Mouse (Mus musculus): ENCODE results near the gene Ahnak2.
"Not testable (repeated sequence)": the region's sequence is repeated elsewhere in the genome, so short reads cannot be mapped to it uniquely, and the experiment has no call there.

Gene Ahnak2

DNA sequence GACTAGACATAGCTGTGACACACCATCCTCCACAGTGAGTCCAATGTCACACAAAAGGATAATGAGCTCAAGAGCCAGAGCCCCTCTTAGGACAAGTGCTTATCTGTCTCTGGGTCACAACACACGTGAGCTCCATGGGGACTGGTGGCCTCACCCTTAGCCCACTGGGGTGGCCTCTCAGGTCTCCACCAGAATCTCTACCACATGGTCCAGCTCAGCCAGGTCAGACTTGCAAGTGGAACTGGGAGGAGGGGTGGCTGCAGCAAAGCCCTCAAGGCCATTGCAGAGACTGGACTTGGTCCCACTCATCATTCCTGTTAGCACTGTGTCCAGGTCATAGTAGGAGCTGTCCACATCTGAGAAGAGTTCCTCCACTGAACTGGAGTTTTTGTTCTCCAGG is 18.8 kb upstream of the Ahnak2 start:
- DNase-seq (ENCODE audit: low spot score in 2 of 2) = no peak

DNA sequence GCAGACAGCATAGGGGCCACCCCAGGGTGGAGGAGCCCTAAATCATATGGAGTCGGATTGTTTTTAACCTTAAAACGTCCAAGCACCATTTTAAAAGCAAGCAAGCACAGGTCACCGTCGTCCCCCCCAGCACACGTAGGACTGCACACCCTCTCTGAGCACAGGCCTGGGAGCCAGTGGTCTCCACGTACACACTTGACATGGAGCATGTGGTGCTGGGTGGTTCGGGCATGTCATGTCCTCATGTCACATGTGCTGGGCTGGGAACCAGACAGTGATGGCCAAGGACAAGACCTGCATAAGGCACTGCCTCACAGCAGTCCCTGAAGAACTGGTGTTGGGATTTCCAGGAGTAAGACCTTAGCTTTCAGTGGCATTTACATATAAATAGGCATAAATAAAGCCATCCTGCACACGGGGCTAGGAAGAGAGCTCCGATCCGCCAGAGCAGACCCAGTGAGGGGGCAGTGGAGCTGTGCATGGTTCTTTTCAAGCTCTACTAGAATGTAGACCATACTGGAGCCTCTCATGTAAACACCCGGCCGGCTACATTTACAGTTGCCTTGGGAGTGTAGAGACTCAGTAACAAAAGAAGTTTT is 18.0 kb upstream of the Ahnak2 start:
- DNase-seq (ENCODE audit: low spot score in 2 of 2) = no peak

GRCm38 (mm10) chr12:112819057-112819662 is 16.7 kb upstream of the Ahnak2 start:
- DNase-seq (ENCODE audit: low spot score in 2 of 2) = no peak

GRCm38 (mm10) chr12:112816866-112817265 is 14.4 kb upstream of the Ahnak2 start:
- DNase-seq (ENCODE audit: low spot score in 2 of 2) = not testable (repeated sequence)

DNA sequence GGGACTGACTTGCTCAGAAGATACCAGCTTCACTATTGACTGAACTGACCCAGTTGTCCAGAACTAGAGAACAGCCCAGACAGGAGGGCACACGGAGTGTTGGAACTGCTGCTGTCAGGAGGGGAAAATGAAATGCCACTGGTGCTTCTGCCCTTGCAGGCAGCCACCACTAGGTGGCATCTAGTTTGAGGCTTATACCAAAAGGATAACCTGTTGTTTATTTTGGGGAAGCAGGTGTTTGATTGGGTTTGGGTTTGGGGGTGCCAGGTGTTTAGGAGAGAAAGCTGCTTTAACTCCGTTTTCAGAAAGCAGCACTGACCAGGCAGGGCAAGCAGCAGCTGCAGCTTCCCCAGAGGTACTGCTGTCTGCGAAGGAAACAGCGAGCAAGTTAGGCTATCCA is 13.8 kb upstream of the Ahnak2 start:
- peak; percentile 78 to 82 for DNase-seq (ENCODE audit: low spot score in 2 of 2)

DNA sequence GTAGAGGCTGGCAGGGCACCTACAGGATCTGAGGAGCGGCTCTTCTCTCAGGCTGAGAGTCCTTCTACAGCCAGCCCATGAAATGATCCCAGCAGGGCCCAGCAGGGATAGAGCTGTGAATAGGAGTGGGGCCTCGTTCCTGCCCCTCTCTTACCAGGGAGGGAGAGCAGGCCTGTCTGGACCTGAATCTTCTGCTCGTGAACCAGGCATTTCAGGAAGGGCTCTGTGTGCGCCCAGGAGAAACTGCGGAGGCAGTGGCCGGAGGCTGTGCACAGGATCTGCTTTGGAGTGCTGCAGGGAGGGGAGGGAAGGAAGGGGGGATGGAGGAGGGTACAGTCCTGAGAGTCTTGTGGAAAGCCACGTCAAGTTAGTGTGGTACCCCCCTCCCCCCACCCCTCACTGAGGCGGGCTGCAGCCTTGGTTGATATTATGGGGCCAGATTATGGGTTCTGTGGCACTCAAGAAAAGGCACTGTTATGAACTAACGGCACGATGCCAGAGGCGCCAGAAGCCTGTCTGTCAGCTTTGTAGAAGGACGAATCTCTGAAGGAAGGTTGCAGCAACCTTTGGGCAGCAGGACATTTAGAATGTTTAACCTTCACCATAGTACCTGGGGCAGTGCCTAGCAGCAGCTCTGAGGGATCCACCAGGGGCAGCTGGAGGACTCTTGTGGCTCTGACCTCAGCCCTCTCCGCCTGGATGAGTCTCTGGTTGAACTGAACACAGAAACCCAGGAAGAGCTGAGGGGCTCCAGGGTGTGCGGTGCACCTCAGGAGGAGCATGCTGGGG is 12.4 kb upstream of the Ahnak2 start:
- no peak for DNase-seq (ENCODE audit: low spot score in 2 of 2)

DNA sequence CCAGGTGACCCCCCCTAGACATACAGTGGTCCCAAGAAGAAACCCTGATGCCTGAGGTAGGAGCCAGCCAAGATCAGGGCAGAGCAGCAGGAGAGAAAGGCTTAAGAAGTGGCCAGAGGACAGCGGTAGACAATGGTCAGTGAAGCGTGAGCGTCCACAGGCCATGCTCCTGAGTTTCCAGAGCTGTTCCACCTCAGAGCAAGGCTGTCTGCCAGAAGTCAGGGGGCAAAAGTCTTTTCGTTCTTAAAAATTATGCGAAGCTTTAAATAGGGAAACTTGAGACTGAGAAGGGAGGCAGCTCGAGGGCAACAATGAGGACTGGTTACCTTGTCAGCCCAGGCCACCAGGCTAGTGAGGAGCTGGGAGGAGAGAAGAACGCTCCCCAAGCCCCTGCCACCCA is 10.9 kb upstream of the Ahnak2 start:
- DNase-seq (ENCODE audit: low spot score in 2 of 2) = no peak

DNA sequence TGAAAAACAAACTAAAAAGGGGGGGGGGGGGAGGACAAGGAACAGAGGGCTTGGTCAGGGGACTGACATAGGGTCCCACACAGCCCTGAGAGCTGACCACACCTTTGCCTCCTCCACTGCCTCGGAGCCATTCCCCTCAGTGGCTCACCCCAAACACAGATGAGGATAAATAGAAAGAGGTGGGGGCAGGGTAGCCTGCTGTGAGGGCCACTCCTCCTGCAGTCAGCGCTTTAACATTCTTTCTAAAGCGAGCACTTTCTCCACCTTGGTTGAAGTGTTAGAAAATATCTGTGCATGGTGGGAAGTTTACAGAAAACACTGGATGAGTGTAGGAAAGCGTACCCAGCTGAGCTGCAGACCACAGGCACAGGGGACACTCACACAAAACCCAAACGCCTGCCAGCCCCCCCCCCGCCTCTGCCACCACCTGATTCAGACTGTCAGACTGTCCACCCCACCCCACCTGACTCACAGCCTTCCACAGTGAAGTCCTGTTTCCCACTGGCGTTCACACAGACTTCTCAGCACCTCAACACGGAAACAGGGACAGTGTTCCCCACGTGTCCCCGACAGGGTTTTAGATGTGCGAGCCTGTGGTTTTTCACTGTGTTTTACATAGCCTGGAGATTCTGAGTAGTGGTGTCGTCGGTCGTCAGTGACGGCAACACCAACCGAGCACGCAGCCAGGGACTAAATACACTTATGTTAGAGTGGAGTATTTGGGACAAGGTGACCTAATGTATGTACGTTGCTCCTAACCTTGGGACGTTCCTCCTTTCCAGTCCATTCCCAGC is 7.8 kb upstream of the Ahnak2 start:
- no peak for DNase-seq (ENCODE audit: low spot score in 2 of 2)

DNA sequence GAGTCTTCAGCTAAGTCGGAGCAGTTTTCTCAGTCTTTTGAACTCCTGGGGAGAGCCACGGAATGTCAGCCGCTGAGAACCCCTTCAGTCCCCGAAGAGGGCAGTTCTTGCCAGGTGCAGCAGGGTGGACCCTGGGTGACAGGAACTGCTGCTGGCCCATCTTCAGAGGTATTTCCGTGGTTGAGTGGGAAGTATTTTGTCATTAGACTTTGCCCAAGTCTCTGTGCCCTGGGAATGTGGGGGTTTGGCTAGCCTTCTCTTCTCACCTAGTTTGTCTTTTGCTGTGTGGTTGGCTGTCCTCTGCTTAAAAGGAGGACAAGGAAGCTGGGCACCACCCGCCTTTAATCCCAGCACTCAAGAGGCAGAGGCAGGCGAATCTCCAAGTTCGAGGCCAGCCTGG is 7.2 kb upstream of the Ahnak2 start:
- no peak for DNase-seq (ENCODE audit: low spot score in 2 of 2)

DNA sequence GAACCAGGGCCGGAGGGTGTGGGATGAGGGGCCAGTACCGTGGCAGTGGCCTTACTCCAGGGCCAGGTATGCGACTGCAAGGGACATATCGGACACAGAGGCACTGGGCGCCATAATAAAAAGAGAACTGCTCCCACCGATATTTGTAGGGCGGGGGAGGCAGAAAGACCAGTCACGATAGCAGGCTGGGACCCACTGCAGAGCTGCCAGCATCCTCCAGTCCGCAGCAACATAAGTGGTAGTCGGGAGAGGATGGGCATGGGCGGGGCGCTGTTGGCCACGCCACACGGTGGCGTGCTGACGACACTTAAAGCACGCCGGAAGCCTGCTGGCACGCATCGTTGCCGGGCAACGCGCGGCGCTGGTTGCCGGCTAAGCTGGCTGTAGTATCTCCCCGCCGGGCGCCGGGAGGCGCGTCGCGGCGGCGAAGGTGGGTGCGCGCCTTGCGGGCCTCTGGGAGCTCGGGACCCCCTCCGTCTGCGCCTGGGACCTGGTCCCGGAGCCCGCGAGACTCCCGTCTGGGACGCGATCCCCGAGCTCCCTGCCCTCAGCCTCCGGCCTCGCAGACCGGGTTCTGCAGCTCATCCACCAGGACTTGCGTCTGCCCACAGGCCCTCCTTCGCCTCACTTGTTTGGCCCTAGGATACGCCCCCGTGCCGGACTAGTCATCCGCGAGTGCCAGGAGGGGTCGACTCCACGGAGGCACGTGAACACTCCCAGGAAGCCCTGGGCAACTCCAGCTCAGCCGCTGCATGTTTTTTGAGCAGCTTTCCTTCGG is 6.3 kb upstream of the Ahnak2 start, which contains the start of gene Clba1:
Gene Clba1, plus strand, starts transcription at position 351 of the 778 bp plus-strand sequence.
- peak; percentile 81 to 85 for DNase-seq (ENCODE audit: low spot score in 2 of 2)

GRCm38 (mm10) chr12:112808212-112808586 is 5.7 kb upstream of the Ahnak2 start:
- no peak for DNase-seq (ENCODE audit: low spot score in 2 of 2)

GRCm38 (mm10) chr12:112807796-112808195 is 5.3 kb upstream of the Ahnak2 start:
- DNase-seq (ENCODE audit: low spot score in 2 of 2) = no peak

DNA sequence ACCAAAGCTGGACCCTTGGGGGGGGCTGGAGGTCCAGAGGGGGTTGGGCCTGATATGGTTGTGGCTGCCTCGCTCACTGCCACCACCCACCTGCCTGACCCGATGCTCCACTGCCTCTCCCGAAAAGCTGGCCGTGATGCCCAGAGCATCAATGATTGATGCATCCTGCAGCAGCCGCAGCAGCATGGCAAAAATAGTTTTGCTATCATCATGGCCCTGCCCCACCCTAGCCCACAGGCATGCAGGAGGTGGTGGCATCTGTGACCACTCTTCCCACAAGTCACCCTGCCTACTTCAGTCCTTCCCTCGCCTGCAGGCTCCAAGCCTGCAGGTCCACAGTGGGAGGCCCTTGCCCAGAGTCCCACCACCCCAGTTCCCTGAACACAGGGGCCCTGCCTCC is 3.6 kb upstream of the Ahnak2 start:
- DNase-seq (ENCODE audit: low spot score in 2 of 2) = no peak

DNA sequence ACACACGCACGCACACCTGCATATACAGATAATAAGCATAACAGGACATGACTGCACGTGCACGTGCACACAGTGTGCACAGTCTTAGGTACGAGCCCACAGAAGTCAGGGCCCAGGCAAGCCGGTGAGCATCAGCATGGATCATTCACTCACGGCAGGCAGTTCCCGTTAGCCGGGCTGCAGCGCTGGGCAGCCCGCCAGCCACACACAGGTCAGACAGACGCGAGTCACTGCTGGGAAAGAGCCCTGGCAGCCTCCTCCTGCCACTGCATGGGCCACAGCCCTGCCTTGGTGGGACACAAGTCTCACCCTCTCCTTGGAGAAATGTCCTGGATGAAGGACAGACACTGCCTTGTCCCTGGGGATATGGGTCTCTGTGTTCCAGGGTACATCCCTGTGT is 1.6 kb upstream of the Ahnak2 start:
- no peak for DNase-seq (ENCODE audit: low spot score in 2 of 2)

GRCm38 (mm10) chr12:112802917-112803316 is 460 bp upstream of the Ahnak2 start:
- no peak for DNase-seq (ENCODE audit: low spot score in 2 of 2)

DNA sequence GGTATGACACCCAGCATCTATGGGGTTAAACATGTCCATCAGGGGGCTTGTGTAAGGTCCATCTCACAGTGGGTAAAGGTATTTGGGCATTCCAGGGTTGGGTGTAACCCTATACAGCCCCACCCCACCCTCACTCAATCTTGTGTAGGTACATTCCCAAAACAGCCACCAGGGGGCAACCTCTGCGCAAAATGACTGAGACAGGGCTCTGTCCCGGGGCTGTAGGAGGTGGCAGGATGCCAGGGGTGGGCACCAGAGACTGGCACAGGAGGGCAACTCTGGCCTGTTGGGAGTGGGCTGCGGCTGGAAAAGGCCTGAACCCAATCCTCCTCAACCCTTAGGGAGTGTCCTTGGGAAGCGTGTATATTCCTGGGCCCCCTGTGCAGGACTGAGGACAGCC is 2.0 kb downstream of the Ahnak2 start:
- peak; percentile 73 to 90 for DNase-seq (ENCODE audit: low spot score in 2 of 2)

- DNase-seq (ENCODE audit: low spot score in 2 of 2) = no peak
These were observed 3.1 kb downstream of the Ahnak2 start for GRCm38 (mm10) chr12:112799237-112799970.

DNA sequence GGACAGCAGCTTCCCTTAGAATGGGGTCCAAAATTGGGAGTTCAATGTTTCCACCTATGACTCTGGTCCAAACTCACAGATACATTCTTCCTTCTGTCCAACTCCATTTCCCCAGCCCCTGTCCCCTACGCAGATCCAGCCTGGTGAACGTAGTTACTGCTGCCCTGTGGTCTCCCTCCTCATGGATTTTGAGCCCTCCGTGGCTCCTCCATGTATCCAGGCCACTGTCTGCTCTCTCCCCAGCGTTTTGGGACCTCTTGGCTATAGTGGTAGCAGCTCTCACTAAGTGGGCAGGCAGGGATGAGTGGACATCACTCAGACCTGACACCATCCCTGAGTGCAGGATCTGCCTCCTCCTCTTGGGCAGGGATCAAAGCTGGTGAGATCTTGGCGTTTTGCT is 3.7 kb downstream of the Ahnak2 start:
- DNase-seq (ENCODE audit: low spot score in 2 of 2) = no peak

GRCm38 (mm10) chr12:112798332-112798681 is 4.2 kb downstream of the Ahnak2 start:
- no peak for DNase-seq (ENCODE audit: low spot score in 2 of 2)

DNA sequence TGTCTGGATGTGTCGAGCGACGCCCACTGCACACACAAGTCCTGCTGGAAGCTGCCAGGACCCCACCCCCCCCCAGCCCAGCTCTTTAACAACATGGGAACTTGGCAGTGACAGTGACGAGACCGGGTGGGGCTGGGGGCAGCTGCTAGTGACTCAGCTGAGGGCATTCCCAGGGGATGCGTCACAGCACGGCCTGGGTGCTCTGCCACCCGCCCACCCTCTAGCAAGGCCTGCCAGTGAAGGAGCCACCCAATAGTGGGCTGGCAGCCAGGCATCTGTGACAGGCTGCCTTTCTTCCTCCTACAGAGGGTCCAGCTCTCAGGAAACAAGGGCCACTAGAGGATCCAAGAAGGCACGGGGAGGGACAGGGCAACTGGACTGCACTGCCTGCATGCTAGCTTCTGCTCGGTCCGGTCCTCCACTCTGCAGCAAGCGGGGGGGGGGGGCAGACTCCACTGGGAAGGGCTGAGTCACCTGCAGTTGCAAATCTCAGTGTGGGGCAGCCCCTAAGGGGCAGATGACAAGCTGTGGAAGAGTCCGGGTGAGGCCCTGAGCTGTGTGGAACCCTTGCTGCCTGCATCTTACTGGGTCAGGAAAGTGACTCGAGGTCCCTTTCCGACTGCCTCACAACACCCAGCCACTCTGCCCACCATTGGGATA is 4.7 kb downstream of the Ahnak2 start:
- no peak for DNase-seq (ENCODE audit: low spot score in 2 of 2)

Measured in thymus, postnatal 10 days (tissue).